Mouse (Mus musculus) CH12.LX (cell line): ENCODE measurements around the gene Mxra7. TPM values are rescaled to one million over a fixed set of nuclear protein-coding genes. Genes with fewer than 3 reads are reported as not detected.
"Not testable (repeated sequence)": the region's sequence is repeated elsewhere in the genome, so short reads cannot be mapped to it uniquely, and the experiment has no call there.

Experiments used
- DNase-seq: peaks from one replicate; pipeline ENCODE4 v3.0.0-alpha.2; 2013; ENCODE audit errors: extremely low read depth
- H3K27ac ChIP-seq: 2 replicates; pipeline ENCODE4 v1.5.1; 2012; ENCODE audit warnings: low read depth, mild to moderate bottlenecking, control low read depth, moderate library complexity; ENCODE audit not compliant: insufficient read depth
- H3K27me3 ChIP-seq: replicated peaks from 2 replicates; pipeline ENCODE3; 2012; ENCODE audit warnings: inconsistent platforms
- H3K36me3 ChIP-seq, 2 experiments: replicated peaks in 1 of 2; 2 replicates each; pipeline versions ENCODE3 to v1.6.1; 2012; ENCODE audit warnings: inconsistent platforms in 1 of 2, low read length in 1 of 2, mild to moderate bottlenecking in 1 of 2, mixed read lengths in 1 of 2, moderate library complexity in 1 of 2; ENCODE audit not compliant: control insufficient read depth in 1 of 2, insufficient read depth in 1 of 2
- H3K4me1 ChIP-seq, 2 experiments: 2 replicates each; pipeline ENCODE4 v1.6.1; 2012; ENCODE audit warnings: inconsistent platforms in 1 of 2, moderate library complexity in 1 of 2; ENCODE audit not compliant: insufficient read depth in 2 of 2, control insufficient read depth in 1 of 2
- H3K4me2 ChIP-seq: 2 replicates; pipeline ENCODE4 v1.6.1; 2012; ENCODE audit warnings: low read depth, mild to moderate bottlenecking, control low read depth; ENCODE audit not compliant: poor library complexity, insufficient read depth, severe bottlenecking
- H3K4me3 ChIP-seq, 3 experiments: fragments of 150-350 bp in 1 of 3; sonication (generic) in 1 of 3; replicated peaks in 1 of 3; 2 replicates each; pipeline versions ENCODE3 to v1.5.1; 2011 to 2012; ENCODE audit warnings: low read depth in 2 of 3, low read length in 2 of 3, mild to moderate bottlenecking in 2 of 3, moderate library complexity in 2 of 3, control low read depth in 1 of 3, improper control_type of control experiment in 1 of 3, inconsistent platforms in 1 of 3, mixed read lengths in 1 of 3; ENCODE audit not compliant: poor library complexity in 1 of 3
- H3K79me2 ChIP-seq: replicated peaks from 2 replicates; pipeline ENCODE4 v1.6.1; 2012; ENCODE audit warnings: mild to moderate bottlenecking, moderate library complexity; ENCODE audit not compliant: control insufficient read depth, poor library complexity, insufficient read depth, severe bottlenecking; ENCODE audit errors: extremely low read depth
- H3K9ac ChIP-seq: 2 replicates; pipeline ENCODE4 v1.6.1; 2012; ENCODE audit warnings: low read depth, mild to moderate bottlenecking, control low read depth, moderate library complexity; ENCODE audit not compliant: insufficient read depth
- H3K9me3 ChIP-seq: replicated peaks from 2 replicates; pipeline ENCODE3; 2012; ENCODE audit warnings: low read length, inconsistent platforms, mixed read lengths
- BHLHE40 ChIP-seq: IDR thresholded peaks from 2 replicates; pipeline ENCODE4 v1.6.1; 2011; ENCODE audit warnings: mild to moderate bottlenecking, low read depth, low read length, improper control_type of control experiment
- CHD1 ChIP-seq: IDR thresholded peaks from 2 replicates; pipeline ENCODE4 v1.6.1; 2012; ENCODE audit warnings: low read depth, low read length, improper control_type of control experiment, inconsistent platforms
- CHD2 ChIP-seq: IDR thresholded peaks from 2 replicates; pipeline ENCODE4 v1.6.1; 2011; ENCODE audit warnings: low read length, improper control_type of control experiment
- CTCF ChIP-seq, 2 experiments: IDR thresholded peaks in 1 of 2; conservative IDR thresholded peaks in 1 of 2; 2 replicates each; pipeline ENCODE4 v1.5.1; 2011 to 2012; ENCODE audit warnings: low read depth in 2 of 2, low read length in 2 of 2, improper control_type of control experiment in 1 of 2, inconsistent platforms in 1 of 2, mild to moderate bottlenecking in 1 of 2, moderate library complexity in 1 of 2
- E2F4 ChIP-seq: IDR thresholded peaks from 2 replicates; pipeline ENCODE4 v1.6.1; 2011; ENCODE audit warnings: low read depth, low read length, improper control_type of control experiment; ENCODE audit not compliant: insufficient replicate concordance
- GABPA ChIP-seq: IDR thresholded peaks from 2 replicates; pipeline ENCODE4 v1.6.1; 2012; ENCODE audit warnings: low read depth, low read length, improper control_type of control experiment, inconsistent platforms; ENCODE audit not compliant: insufficient replicate concordance
- HCFC1 ChIP-seq: IDR thresholded peaks from 2 replicates; pipeline ENCODE4 v1.6.1; 2012; ENCODE audit warnings: low read depth, mild to moderate bottlenecking, inconsistent platforms, low read length, improper control_type of control experiment
- IRF4 ChIP-seq: IDR thresholded peaks from 2 replicates; pipeline ENCODE4 v1.6.1; 2014; ENCODE audit warnings: low read depth, mild to moderate bottlenecking, inconsistent platforms, low read length, improper control_type of control experiment
- JUND ChIP-seq: conservative IDR thresholded peaks from 2 replicates; pipeline ENCODE4 v1.6.1; 2011; ENCODE audit warnings: low read depth, low read length, improper control_type of control experiment
- KAT2A ChIP-seq: IDR thresholded peaks from 2 replicates; pipeline ENCODE4 v1.6.1; 2012; ENCODE audit warnings: low read length, improper control_type of control experiment, inconsistent platforms; ENCODE audit not compliant: insufficient replicate concordance
- MAX ChIP-seq: IDR thresholded peaks from 2 replicates; pipeline ENCODE4 v1.6.1; 2011; ENCODE audit warnings: low read length, improper control_type of control experiment
- MAZ ChIP-seq: IDR thresholded peaks from 2 replicates; pipeline ENCODE4 v1.6.1; 2012; ENCODE audit warnings: low read depth, mild to moderate bottlenecking, inconsistent platforms, low read length, improper control_type of control experiment, moderate library complexity
- MEF2A ChIP-seq: IDR thresholded peaks from 2 replicates; pipeline ENCODE4 v1.6.1; 2014; ENCODE audit warnings: low read depth, mild to moderate bottlenecking, inconsistent platforms, low read length, improper control_type of control experiment, borderline replicate concordance
- MXI1 ChIP-seq: IDR thresholded peaks from 2 replicates; pipeline ENCODE4 v1.6.1; 2011; ENCODE audit warnings: mild to moderate bottlenecking, low read depth, low read length, improper control_type of control experiment
- NELFE ChIP-seq: IDR thresholded peaks from 2 replicates; pipeline ENCODE4 v1.6.1; 2011; ENCODE audit warnings: low read depth, low read length, improper control_type of control experiment
- NRF1 ChIP-seq: IDR thresholded peaks from 2 replicates; pipeline ENCODE4 v1.6.1; 2014; ENCODE audit warnings: low read depth, mild to moderate bottlenecking, inconsistent platforms, low read length, improper control_type of control experiment, moderate library complexity
- POLR2AphosphoS2 ChIP-seq: IDR thresholded peaks from 2 replicates; pipeline ENCODE4 v1.6.1; 2011; ENCODE audit warnings: low read depth, low read length, improper control_type of control experiment
- RAD21 ChIP-seq: IDR thresholded peaks from 2 replicates; pipeline ENCODE4 v1.6.1; 2011; ENCODE audit warnings: low read depth, mild to moderate bottlenecking, low read length, improper control_type of control experiment, moderate library complexity
- RCOR1 ChIP-seq: conservative IDR thresholded peaks from 2 replicates; pipeline ENCODE4 v1.6.1; 2012; ENCODE audit warnings: low read depth, mild to moderate bottlenecking, inconsistent platforms, low read length, improper control_type of control experiment
- SMC3 ChIP-seq: IDR thresholded peaks from 2 replicates; pipeline ENCODE4 v1.6.1; 2011; ENCODE audit warnings: low read depth, low read length, improper control_type of control experiment
- ZC3H11A ChIP-seq: IDR thresholded peaks from 2 replicates; pipeline ENCODE4 v1.6.1; 2012; ENCODE audit warnings: low read depth, mild to moderate bottlenecking, inconsistent platforms, low read length, improper control_type of control experiment
- ZKSCAN1 ChIP-seq: IDR thresholded peaks from 2 replicates; pipeline ENCODE4 v1.6.1; 2012; ENCODE audit warnings: low read depth, inconsistent platforms, low read length, improper control_type of control experiment, borderline replicate concordance
- ZMIZ1 ChIP-seq: IDR thresholded peaks from 2 replicates; pipeline ENCODE4 v1.6.1; 2012; ENCODE audit warnings: low read depth, mild to moderate bottlenecking, inconsistent platforms, low read length, improper control_type of control experiment
- ZNF384 ChIP-seq: IDR thresholded peaks from 2 replicates; pipeline ENCODE4 v1.6.1; 2012; ENCODE audit warnings: low read depth, low read length, improper control_type of control experiment, inconsistent platforms
- dilution Hi-C: fragments of 300-500 bp; cut with MboI; formaldehyde crosslinking; loops from 2 replicates; pipeline ENCODE4 v1.14.3; 2020; ENCODE audit warnings: low sequenced_read_pairs; ENCODE audit not compliant: extremely low pct_unique_long_range_greater_than_20kb, extremely low pct_ligation_motif_present
- in situ Hi-C: fragments of 300-500 bp; cut with MboI; formaldehyde crosslinking; loops from 3 replicates; pipeline ENCODE4 v1.14.3; 2019; ENCODE audit warnings: low sequenced_read_pairs, low pct_ligation_motif_present, low pct_unique_long_range_greater_than_20kb, mixed read lengths
- polyA plus RNA-seq: library from polyadenylated mRNA; unstranded; fragments of >175 nt; gene quantifications from 2 replicates; pipeline ENCODE4 v1.2.1, GENCODE M21; 2012; ENCODE audit warnings: low read depth; ENCODE audit not compliant: insufficient read length
- total RNA-seq, 2 experiments: library from RNA; depleted of rRNA; stranded (reverse); fragments of 300-350 nt in 1 of 2; fragments of >200 nt in 1 of 2; gene quantifications; 2 replicates each; pipeline ENCODE4 v1.2.3; 2012 to 2014

The Mxra7 gene
- total and polyA plus RNA-seq, 3 experiments: not detected

DNA sequence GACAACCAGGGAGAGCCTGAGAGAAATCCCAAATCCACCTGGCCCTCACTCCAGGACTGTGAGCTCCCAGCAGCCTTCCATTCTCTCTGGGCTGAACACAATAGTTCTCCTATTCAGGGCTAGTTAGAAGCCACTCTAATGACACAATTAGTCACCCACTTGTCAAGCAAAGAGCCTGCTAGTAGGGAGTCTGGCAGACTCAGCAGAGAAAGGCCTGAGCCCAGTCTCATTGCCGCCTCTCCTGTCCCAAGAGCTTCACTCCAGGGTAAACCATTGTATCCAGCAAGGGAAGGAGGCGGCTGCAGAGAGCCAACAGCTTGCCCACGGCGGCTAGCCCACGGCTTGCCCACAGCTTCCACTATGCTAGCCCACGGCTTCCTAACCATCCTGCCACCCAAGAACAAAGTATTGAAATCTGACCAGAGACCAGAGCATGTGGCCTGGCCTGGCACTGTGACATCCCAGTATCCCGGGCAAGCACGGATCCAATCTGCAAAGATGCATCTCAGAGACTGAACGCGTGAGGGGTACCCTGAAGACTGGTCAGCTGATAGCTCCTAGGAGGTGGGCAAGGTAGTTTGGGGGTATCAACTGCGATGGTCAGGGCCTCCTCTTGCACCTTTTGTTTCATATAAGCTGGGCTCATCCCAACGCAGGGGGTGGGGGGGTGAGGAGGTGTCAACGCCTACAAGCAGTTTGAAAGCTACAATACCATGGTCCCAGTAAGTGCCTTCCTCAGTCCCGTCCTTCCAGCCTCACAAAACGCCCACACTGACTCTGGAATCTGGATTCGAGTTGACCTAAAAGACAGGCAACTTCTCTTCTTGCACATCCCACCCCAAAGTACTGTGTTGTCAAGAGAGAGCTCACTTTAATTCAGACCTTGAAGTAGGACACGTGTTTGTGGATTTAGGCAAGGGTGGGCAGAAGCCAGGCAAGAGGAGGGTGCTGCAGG, 1.0 kb downstream of the Mxra7 start:
- H3K27ac ChIP-seq: no peak overlapping the region
- H3K4me2 ChIP-seq: no peak overlapping the region
- no peaks in the 10 kb centered on the region for H3K27me3 ChIP-seq
- H3K36me3 ChIP-seq: peaks cover 0 to 8% of the 10 kb centered on the region in 2 experiments
- no peak overlapping the region for H3K9ac ChIP-seq
- DNase-seq: no peak
- no peaks in the 10 kb centered on the region for H3K9me3 ChIP-seq
- in situ Hi-C loops (no loop called here), dilution Hi-C loops (no loop called here)
- peaks cover 0 to 8% of the 10 kb centered on the region in 2 experiments; a peak in 2 of 4 replicates for H3K4me1 ChIP-seq
- no peak overlapping the region for H3K4me3 ChIP-seq
- H3K79me2 ChIP-seq: no peaks in the 10 kb centered on the region
- TF ChIP-seq E2F4 (no peak), POLR2AphosphoS2 (no peak), SMC3 (no peak), KAT2A (no peak), CTCF (conservative IDR thresholded peaks at IDR 0.05 in 1 of 2, IDR thresholded peaks at IDR 0.05 in 1 of 2; ENCODE audit: low read depth in 2 of 2, low read length in 2 of 2) (no peak), BHLHE40 (no peak), NELFE (no peak), RAD21 (no peak), MAZ (no peak), GABPA (no peak), IRF4 (no peak), JUND (no peak), CHD2 (no peak), MXI1 (no peak), ZKSCAN1 (no peak), MAX (no peak), ZC3H11A (no peak), CHD1 (no peak), RCOR1 (no peak)
- TF ChIP-seq, all 38 proteins: peak for 0

DNA sequence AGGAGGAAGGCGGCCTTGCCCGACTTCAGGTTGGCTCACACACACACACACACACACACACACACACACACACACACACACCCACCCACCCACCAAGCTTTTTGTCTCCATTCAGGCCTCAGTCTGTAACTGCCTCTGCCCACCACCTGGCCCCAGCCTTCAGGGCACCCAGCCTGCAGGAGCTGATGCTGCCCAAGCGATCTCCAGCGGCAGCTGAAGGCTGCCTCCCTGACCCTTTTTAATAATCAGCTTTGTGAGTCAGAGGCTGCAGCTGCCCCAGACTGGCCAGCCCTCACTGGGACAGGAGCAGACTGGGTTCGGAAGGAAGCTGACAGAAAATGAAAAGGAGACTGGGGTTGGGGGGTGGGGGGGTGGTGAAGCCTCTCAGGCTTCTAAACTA, 2.6 kb downstream of the Mxra7 start:
- TF ChIP-seq MAX (no peak), CHD1 (no peak), MEF2A (no peak), RCOR1 (no peak), ZNF384 (no peak), IRF4 (no peak), SMC3 (no peak), KAT2A (no peak), HCFC1 (no peak), JUND (no peak), NRF1 (no peak), MXI1 (no peak), ZMIZ1 (no peak)
- TF ChIP-seq, all 38 proteins: peak for 0
- Histone ChIP-seq H3K27me3 (no peaks in the 10 kb centered on the region), H3K27ac (no peak overlapping the region), H3K9ac (no peak overlapping the region), H3K4me1 (no peaks in the 10 kb centered on the region), H3K4me2 (no peak overlapping the region), H3K36me3 (no peaks in the 10 kb centered on the region), H3K79me2 (no peaks in the 10 kb centered on the region), H3K4me3 (no peak overlapping the region), H3K9me3 (no peaks in the 10 kb centered on the region)
- dilution Hi-C loops: no loop called here
- DNase-seq: no peak
- in situ Hi-C loops: no loop called here

DNA sequence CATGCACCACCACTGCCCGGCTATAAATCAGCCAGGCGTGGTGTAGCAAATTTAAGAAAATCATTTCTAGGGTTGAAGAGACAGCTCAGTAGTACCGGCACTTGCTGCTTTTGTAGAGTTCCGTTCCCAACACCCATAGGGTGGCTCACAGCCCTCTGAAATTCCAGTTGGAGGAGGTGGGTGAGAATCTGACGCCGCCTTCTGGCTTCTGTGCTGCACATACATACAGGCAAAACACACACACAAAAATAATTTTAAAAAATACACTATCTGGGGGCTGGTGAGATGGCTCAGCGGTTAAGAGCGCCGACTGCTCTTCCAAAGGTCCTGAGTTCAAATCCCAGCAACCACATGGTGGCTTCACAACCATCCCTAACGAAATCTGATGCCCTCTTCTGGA, 4.0 kb downstream of the Mxra7 start:
- in situ Hi-C loops, H3K36me3 ChIP-seq, DNase-seq, H3K4me2 ChIP-seq, H3K9ac ChIP-seq, H3K27ac ChIP-seq, H3K27me3 ChIP-seq, H3K9me3 ChIP-seq, dilution Hi-C loops, H3K4me3 ChIP-seq, H3K4me1 ChIP-seq, H3K79me2 ChIP-seq: not testable (repeated sequence)
